Mouse (Mus musculus) layer of hippocampus, adult 9-10 months (tissue): ENCODE measurements around the gene Atf7ip.
A peak's percentile ranks its signal among the peaks of the same experiment; 100 is the strongest.

Source experiments
- DNase-seq: peaks from one replicate; pipeline ENCODE4 v3.0.0; 2022; ENCODE audit warnings: low spot score

Atf7ip gene

DNA sequence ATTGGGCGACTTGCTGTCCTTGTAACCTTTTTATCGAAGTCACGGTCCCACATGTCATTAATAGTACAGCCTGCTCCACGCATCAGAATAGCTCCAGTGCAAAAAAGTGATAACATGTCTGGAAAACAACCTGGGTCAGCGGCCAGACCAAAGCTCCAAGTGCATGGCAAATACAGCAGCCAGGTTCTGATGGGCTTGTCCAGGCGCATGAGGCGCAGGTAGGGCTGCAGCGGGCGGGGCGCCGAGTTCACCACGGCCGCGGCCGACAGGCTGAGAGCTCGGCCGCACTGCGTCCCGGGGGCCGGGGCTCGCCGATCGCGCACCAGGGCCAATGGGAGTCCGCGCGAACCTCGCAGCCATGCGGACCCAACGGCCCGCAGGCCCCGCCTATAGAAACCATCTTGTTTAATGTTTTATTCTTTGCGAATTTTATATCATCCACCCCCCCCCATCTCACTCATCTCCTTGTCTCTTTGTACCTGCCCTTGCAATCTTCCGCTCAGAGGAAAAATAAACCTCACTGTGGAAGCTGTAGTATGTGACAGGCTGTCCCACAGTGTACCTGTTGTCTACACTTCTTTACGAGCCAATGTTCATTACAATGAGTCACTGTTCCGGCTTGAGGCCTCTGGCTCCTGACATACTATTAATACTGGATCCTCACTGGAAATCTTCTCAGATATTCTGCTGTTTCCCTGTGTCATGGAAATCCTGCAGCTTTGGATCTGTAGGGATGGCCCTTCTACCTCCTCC lies 19.0 kb upstream of the Atf7ip start:
- DNase-seq: no peak

DNA sequence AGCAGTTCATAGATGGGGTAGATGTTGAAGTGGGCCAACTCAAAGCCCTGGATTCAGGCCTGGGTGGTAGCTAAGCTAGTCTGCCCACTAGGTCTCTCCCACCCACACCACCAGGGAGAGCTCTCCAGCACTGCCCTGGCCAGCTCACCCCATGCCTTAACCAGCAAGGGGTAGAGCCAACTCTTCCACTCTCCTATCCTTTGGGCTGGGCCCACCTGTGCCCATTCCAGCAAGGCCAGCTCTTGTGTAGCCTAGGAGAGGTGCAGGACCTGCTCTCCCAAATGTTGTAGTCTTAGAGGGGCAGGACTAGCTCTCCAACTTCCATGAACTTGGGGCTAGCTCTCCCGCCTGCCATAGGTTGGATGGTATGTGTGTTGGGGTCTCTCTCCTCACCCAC lies 18.4 kb upstream of the Atf7ip start:
- no peak for DNase-seq

DNA sequence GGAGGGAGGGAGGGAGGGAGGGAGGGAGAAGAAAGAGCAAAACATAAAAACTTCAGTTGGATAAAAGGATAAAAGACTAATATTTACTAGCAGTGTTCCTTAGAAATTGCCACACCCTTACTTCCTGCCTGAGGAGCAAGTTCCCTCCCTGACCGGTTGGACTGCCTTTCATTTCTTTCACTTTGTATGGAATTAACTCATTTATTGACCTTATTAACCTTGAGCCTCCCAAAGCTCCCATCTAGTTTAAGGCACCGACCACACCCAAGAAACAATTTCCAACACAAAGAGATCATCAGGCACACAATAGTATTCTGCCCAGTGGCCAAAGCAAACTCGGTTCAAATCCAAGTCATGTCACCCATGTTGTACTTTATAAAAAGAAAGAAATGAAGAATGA lies 16.1 kb upstream of the Atf7ip start:
- no peak for DNase-seq

DNA sequence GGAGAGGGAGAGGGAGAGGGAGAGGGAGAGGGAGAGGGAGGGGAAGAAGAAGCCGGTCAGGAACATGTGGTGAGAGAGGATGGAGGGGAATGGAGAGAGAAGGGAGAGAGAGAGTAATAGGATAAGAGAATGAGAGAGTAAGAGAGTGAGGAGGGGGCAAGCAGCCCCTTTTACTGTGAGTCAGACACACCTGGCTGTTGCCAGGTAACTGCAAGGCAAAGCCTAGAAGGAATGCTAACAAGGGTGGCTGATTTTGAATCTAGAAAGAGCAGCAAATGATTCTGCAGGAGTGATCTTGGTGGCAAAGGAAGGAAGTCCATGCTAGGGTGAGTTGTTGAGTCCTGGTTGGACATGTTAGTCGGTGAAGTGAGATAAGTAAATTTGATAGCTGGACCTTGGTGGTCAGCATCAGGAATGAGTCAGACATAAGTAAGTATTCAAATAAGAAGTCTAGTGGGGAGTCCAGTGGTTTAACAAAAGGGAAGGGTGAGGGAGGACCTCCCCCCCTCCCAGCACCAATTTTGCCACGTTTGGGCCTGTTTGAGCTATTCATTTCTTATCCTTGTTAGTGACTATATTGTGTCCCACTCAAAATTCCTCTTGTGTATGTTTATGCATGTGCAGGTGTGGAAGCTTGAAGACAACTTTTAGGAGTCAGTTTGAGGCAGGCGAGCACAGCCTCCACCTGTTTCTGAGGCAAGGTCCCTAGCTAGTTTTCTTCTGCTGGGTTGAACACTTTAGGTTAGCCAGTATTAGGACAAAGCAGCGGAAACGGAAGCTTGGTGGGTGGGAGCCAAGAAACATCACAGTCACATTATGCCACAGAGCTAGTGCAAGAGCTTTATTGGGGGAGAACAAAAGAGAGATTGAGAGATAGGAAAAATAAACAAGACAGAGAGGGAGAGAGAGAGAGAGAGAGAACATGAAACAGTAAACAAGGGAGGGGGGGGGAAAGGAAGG lies 15.2 kb upstream of the Atf7ip start:
- DNase-seq: no peak

- DNase-seq: no peak
Measured at GRCm38 (mm10) chr6:136491631-136492030, 14.3 kb upstream of the Atf7ip start.

GRCm38 (mm10) chr6:136492251-136492650 lies 13.7 kb upstream of the Atf7ip start:
- DNase-seq: no peak

DNA sequence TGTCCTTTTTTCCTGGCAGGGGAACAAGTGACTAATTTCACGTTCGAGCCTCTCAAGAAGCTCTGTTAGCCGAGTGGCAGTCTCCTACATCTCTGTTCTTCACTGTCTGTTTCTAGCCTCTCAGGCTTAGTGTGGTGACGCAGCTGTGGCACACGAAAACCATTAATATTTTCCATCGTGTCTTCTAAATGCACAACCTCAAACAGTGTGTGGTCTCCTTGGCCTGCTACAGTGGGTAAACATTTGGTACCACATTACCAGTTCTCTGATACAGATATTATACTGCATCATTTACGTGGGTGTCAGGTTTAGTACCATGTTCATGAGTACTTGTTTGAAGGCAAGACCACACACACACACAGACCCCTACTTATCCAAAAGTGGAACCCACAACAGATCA lies 12.5 kb upstream of the Atf7ip start:
- DNase-seq: no peak

DNA sequence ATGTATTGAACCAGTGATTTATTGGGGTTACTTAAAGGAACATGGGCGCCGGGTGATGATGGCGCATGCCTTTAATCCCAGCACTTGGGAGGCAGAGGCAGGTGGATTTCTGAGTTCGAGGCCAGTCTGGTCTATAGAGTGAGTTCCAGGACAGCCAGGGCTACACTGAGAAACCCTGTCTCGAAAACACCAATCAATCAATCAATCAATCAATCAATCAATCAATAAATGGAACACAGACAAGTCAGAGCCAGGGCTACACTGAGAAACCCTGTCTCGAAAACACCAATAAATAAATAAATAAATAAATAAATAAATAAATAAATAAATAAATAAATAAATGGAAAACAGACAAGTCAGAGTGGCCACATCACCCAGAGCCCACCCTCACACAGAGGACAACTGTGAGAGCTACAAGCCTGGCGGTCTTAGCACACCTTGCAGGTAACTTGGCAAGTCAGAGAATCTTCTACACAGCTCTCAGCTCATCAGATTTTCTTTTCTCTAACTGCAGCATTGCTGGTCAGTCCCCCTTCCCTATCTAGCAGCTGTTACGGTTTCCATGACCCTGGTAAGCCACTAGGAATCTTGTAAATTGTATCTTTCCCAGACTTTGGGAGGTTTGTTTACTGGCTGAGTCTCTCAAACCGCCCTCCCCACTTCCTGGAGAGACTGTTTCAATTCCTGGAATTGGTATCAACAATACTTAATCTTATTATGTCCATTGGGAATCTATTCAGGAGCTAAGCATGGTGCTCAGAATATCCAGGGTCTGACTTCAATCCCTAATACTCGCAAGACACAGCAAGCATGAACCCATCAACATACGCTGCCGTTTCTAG lies 11.8 kb upstream of the Atf7ip start:
- DNase-seq: no peak

DNA sequence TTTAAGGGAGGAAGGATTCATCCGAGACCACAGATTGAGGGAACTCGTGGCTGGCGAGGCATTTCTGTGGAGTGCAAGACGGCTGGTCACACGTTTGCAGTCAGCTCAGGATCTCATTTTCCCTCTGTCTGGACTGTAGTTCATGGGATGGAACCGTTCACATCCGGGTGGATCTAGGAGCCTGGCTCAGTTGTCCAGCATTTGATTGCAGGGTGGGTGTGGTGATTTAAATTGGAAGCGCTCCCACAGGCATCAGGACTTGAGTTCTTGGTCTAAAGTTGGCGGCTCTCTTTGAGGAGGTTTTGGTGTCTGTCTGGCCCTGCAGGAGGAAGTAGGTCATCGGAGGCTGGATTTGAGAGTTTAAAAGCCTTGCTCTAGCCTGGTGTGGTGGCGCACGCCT lies 10.9 kb upstream of the Atf7ip start:
- DNase-seq: no peak

DNA sequence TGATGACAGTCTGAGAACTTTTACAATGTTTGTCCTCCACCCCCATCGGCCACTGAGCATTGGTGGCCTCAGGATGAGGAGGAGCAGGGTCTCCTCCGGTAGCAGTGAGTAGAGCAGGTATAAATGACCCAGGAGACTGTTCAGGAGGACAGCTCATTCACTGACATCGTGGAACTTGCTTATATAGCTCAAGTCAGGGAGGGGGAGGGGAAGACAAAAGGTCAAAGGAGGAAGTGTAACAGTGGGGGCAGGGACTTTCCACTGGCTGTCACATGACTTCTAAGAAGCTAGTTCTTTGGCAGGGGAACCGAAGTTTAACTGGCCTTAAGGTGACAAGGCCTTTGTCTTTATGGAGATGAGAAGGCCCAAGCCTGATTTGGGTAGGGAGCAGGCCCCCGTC lies 8.2 kb upstream of the Atf7ip start:
- DNase-seq: peak; percentile 37

- DNase-seq: no peak
Measured at GRCm38 (mm10) chr6:136499292-136499977, 6.5 kb upstream of the Atf7ip start.

DNA sequence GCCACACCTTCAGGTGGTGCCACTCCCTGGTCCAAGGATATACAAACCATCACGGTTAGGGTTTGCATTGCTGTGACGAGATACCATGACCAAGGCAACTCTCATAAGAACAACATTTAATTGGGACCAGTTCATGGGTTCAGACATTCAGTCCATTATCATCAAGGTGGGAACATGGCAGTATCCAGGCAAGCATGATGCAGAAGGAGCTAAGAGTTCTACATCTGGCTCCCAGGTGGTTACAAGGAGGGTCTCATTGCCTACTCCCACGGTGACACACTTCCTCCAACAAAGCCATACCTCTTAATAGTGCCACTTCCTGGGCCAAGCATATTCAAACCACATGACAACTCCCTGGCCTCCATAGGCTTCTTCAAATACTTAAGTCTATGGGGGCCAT lies 2.7 kb downstream of the Atf7ip start:
- DNase-seq: no peak

DNA sequence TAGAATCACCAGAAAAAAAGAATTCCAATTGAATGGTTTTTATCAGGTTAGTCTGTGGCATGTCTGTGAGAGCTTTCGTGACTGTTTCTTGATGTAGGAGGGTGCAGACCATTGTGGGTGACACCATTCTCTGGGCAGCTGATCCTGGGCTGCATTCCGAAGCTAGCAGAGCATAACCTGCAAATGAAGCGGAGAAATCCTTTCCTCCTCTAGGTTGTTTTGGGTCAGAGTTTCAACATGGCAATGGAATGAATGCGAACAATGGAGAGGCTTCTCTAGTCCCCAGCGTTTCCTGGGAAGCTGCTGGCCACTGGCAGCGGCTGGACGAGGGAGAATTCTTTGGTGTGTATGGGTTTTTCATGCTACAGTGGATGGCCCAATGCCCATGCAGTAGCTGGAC lies 5.0 kb downstream of the Atf7ip start:
- no peak for DNase-seq

DNA sequence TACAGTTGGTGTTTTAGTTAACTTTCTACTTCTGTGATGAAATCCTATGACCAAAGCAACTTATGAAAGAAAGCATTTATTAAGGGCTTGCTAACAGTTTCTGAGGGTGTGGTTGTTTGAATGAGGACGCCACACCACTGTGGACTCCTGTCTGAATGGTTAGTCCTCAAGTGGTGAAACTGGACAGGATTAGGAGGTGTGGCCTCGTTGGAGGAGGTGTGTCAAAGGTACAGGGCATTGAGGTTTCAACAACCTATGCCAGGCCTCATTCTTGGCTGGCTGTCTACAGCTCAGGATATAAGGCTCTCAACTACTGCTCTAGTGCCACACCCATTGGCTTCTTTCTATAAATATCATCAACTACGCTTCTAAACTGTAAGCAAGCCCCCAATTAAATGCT lies 6.4 kb downstream of the Atf7ip start:
- no peak for DNase-seq

GRCm38 (mm10) chr6:136516626-136517025 lies 10.7 kb downstream of the Atf7ip start:
- no peak for DNase-seq

- DNase-seq: no peak
Measured at GRCm38 (mm10) chr6:136517221-136517620, 11.3 kb downstream of the Atf7ip start.

GRCm38 (mm10) chr6:136518537-136519246 lies 12.7 kb downstream of the Atf7ip start:
- DNase-seq: peak; percentile 96

GRCm38 (mm10) chr6:136519254-136519653 lies 13.3 kb downstream of the Atf7ip start:
- DNase-seq: no peak

- no peak for DNase-seq
Measured at GRCm38 (mm10) chr6:136520361-136520760, 14.4 kb downstream of the Atf7ip start.

GRCm38 (mm10) chr6:136521681-136522080 lies 15.7 kb downstream of the Atf7ip start:
- DNase-seq: no peak

DNA sequence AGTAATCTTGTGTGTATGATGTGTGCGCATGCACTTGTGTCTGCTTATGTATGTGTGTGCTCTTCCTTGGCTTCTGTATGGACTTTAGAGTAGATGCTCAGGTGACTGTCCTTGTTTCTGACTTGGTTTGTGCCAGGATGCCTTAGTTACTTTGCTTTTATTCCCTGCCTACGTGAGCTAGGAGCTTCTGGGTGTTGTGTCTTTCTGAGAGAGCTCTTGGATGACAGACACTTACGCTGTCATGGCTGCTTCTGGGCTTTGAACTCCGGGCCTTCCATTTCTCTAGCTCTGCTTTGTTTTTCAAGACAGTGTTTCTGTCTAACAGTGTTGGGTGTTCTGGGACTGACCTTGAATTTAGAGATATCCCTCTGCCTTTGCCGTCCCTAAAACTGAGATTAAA lies 16.7 kb downstream of the Atf7ip start:
- no peak for DNase-seq
